Comparison of ENCODE assay signal across 18 mouse cellular contexts in the genomic region with DNA sequence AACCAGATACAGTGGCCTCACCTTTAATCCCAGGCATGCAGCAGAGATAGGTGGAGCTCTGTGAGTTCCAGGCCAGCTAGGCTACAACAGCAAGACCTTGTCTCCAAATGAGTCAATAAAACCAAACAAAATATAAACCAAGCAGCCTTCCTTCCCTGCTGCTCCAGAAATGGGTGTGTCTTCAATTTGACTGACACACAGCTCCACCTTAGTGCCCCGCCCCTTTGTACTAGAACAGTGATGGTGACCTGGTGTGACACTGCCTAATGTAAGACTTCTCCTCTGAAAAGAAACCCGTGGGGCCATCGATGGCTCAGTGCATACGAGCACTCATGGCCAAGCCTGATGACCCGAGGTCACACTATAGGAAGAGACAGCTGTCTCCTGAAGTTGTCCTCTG. TPM values are rescaled to one million over a fixed set of nuclear protein-coding genes. Genes with fewer than 3 reads are reported as not detected.
DNase-seq lines count a peak whose midpoint lies in the region; ATAC-seq and TF ChIP-seq lines count a peak whose summit lies in the region.
"Had no signal": no experiment of that assay in that cellular context is flagged by ENCODE, and none has a peak within 500 bp of the region (broad histone marks: within the 10 kb centered on the region; RNA-seq: fewer than 3 reads in every experiment).

No protein-coding gene starts in this region.

- no peaks in the 10 kb centered on the region for H3K27me3 ChIP-seq in liver, embryonic 12.5 days (replicated peaks)
- no peaks in the 10 kb centered on the region for H3K27me3 ChIP-seq in liver, embryonic 11.5 days (replicated peaks; ENCODE audit: control insufficient read depth, insufficient read depth, low read length)
- H3K27me3 ChIP-seq in MEL (ENCODE audit: control insufficient read depth in 1 of 2, insufficient read depth in 2 of 2, low read length in 2 of 2): no peaks in the 10 kb centered on the region
- H3K27me3 ChIP-seq: embryonic facial prominence, embryonic 12.5 days; forebrain, embryonic 15.5 days; heart, embryonic 13.5 days; hindbrain, embryonic 15.5 days had no signal

- H3K27ac ChIP-seq in liver, embryonic 12.5 days: no peak overlapping the region
- H3K27ac ChIP-seq in liver, embryonic 11.5 days (ENCODE audit: low read depth, low read length): no peak overlapping the region
- H3K27ac ChIP-seq in MEL (ENCODE audit: control insufficient read depth, low read depth, low read length): no peak overlapping the region
- H3K27ac ChIP-seq: embryonic facial prominence, embryonic 12.5 days; forebrain, embryonic 15.5 days; heart, embryonic 13.5 days; hindbrain, embryonic 15.5 days had no signal

- no peak overlapping the region for H3K4me3 ChIP-seq in liver, embryonic 12.5 days
- H3K4me3 ChIP-seq in liver, embryonic 11.5 days (ENCODE audit: low read depth, low read length): no peak overlapping the region
- no peak overlapping the region for H3K4me3 ChIP-seq in MEL (ENCODE audit: control insufficient read depth in 1 of 2, insufficient read depth in 1 of 2, low read depth in 2 of 2, low read length in 2 of 2)
- H3K4me3 ChIP-seq: embryonic facial prominence, embryonic 12.5 days; forebrain, embryonic 15.5 days; heart, embryonic 13.5 days; hindbrain, embryonic 15.5 days had no signal

- no peak for TF ChIP-seq RAD21 in MEL (IDR thresholded peaks at IDR 0.05; ENCODE audit: low read depth, low read length)

- H3K9ac ChIP-seq in liver, embryonic 12.5 days: no peak overlapping the region
- H3K9ac ChIP-seq in liver, embryonic 11.5 days (ENCODE audit: low read depth, low read length): no peak overlapping the region
- no peak overlapping the region for H3K9ac ChIP-seq in MEL (ENCODE audit: control insufficient read depth, low read depth, low read length, poor library complexity, severe bottlenecking)
- H3K9ac ChIP-seq: embryonic facial prominence, embryonic 12.5 days; forebrain, embryonic 15.5 days; heart, embryonic 13.5 days; hindbrain, embryonic 15.5 days had no signal

- no peaks in the 10 kb centered on the region for H3K79me2 ChIP-seq in MEL (ENCODE audit: control insufficient read depth, insufficient read depth, low read length, poor library complexity)

- no peak for TF ChIP-seq POLR2A in MEL (IDR thresholded peaks at IDR 0.05; ENCODE audit: control insufficient read depth in 1 of 2, insufficient read depth in 1 of 2, low read depth in 1 of 2, low read length in 2 of 2, poor library complexity in 1 of 2)

- H3K36me3 ChIP-seq in liver, embryonic 12.5 days: peaks cover 84% of the 10 kb centered on the region
- H3K36me3 ChIP-seq in liver, embryonic 11.5 days (ENCODE audit: control insufficient read depth, insufficient read depth, low read length): peaks cover 16% of the 10 kb centered on the region; the same call in 1 of the 2 replicates
- H3K36me3 ChIP-seq in MEL (ENCODE audit: control insufficient read depth in 1 of 2, insufficient read depth in 2 of 2, low read length in 2 of 2): peaks cover 0 to 12% of the 10 kb centered on the region in 2 experiments; a peak in 2 of 4 replicates
- H3K36me3 ChIP-seq: embryonic facial prominence, embryonic 12.5 days; forebrain, embryonic 15.5 days had no signal

- TF ChIP-seq CTCF in MEL (IDR thresholded peaks at IDR 0.05 in 2 of 3, conservative IDR thresholded peaks at IDR 0.05 in 1 of 3; ENCODE audit: control insufficient read depth in 1 of 3, insufficient read depth in 1 of 3, low read depth in 2 of 3, low read length in 3 of 3, poor library complexity in 1 of 3, severe bottlenecking in 1 of 3): no peak

- H3K4me2 ChIP-seq in liver, embryonic 12.5 days: no peak overlapping the region
- no peak overlapping the region for H3K4me2 ChIP-seq in liver, embryonic 11.5 days
- H3K4me2 ChIP-seq: embryonic facial prominence, embryonic 12.5 days; forebrain, embryonic 15.5 days; heart, embryonic 13.5 days; hindbrain, embryonic 15.5 days had no signal

- no peak for TF ChIP-seq EP300 in MEL (IDR thresholded peaks at IDR 0.05; ENCODE audit: low read depth in 1 of 2, low read length in 2 of 2)

- H3K4me1 ChIP-seq in liver, embryonic 12.5 days: no peaks in the 10 kb centered on the region
- no peaks in the 10 kb centered on the region; the same call in 1 of the 2 replicates for H3K4me1 ChIP-seq in liver, embryonic 11.5 days (replicated peaks; ENCODE audit: control insufficient read depth, insufficient read depth, low read length)
- H3K4me1 ChIP-seq in MEL (ENCODE audit: control insufficient read depth in 1 of 2, insufficient read depth in 2 of 2, low read length in 2 of 2): no peaks in the 10 kb centered on the region
- H3K4me1 ChIP-seq: hindbrain, embryonic 15.5 days had no signal

- H3K9me3 ChIP-seq in liver, embryonic 12.5 days (replicated peaks): no peaks in the 10 kb centered on the region
- no peaks in the 10 kb centered on the region for H3K9me3 ChIP-seq in liver, embryonic 11.5 days (ENCODE audit: control insufficient read depth, low read length)
- no peaks in the 10 kb centered on the region for H3K9me3 ChIP-seq in MEL (replicated peaks; ENCODE audit: insufficient read depth, low read length)
- H3K9me3 ChIP-seq: embryonic facial prominence, embryonic 12.5 days; forebrain, embryonic 15.5 days; heart, embryonic 13.5 days; hindbrain, embryonic 15.5 days had no signal

- 81% methylated on average over 5 of the region's 5 CpGs for whole genome bisulfite sequencing in liver, embryonic 12.5 days (ENCODE audit: insufficient replicate concordance)
- WGBS in liver, embryonic 11.5 days: 82% methylated on average over 5 of the region's 5 CpGs

- DNase-seq in liver, embryonic 11.5 days (ENCODE audit: low spot score): no peak
- DNase-seq in 416B (ENCODE audit: low read depth) (peak; percentile 7), MEL (ENCODE audit: low read depth, low spot score) (peak; percentile 17)
- no peak for DNase-seq in layer of hippocampus, postnatal 14 days (ENCODE audit: low spot score in 2 of 2)
- no peak for DNase-seq in adrenal gland, postnatal 14 days
- DNase-seq: adrenal gland, adult 2 months; adrenal gland, postnatal 36 days; cerebellum, adult 8-10 months; cerebellum, postnatal 14 days; gastrocnemius, postnatal 36 days; heart, adult 11 months; heart, postnatal 36 days had no signal

- peak; percentile 40; the same call in 1 of the 2 replicates for ATAC-seq in liver, embryonic 12.5 days
- no peak for ATAC-seq in liver, embryonic 11.5 days (replicated peaks; ENCODE audit: low FRiP score)
- ATAC-seq in megakaryocyte progenitor cell, adult 5-6 weeks (replicated peaks; ENCODE audit: poor library complexity): peak; percentile 65
- ATAC-seq: forebrain, embryonic 15.5 days had no signal

TF ChIP-seq in MEL, 35 proteins besides CTCF, POLR2A, EP300 and RAD21:
- TF ChIP-seq MEF2A (IDR thresholded peaks at IDR 0.05; ENCODE audit: extremely low read depth, insufficient replicate concordance, low read depth, low read length, poor library complexity, severe bottlenecking) (no peak), E2F4 (IDR thresholded peaks at IDR 0.05; ENCODE audit: borderline replicate concordance, low read depth, low read length) (no peak), HCFC1 (IDR thresholded peaks at IDR 0.05; ENCODE audit: low read depth, low read length) (no peak), POLR2AphosphoS5 (IDR thresholded peaks at IDR 0.05; ENCODE audit: borderline replicate concordance, low read depth, low read length) (no peak), KAT2A (conservative IDR thresholded peaks at IDR 0.05; ENCODE audit: low read depth, low read length) (no peak)

RNA-seq across cellular contexts. Expression of gene Pebp1, which starts 50.9 kb away (rescaled TPM):
- 311 and 318 TPM in 2 replicates for polyA plus RNA-seq in liver, embryonic 12.5 days (2016; fragmentation: Nextera tagmentation; extraction: Ambion mirVana)
- 572 and 580 TPM in 2 replicates for polyA plus RNA-seq in liver, embryonic 11.5 days (2014; fragmentation: Nextera tagmentation; extraction: Ambion mirVana)
- total RNA-seq in MEL (2012; rRNA removed): 558 and 572 TPM in 2 replicates
- polyA plus RNA-seq in MEL (2012; ENCODE audit: insufficient read depth in 1 of 2, insufficient read length in 2 of 2, low read depth in 1 of 2, low replicate concordance in 2 of 2, missing spikeins in 1 of 2): 100 to 1,000 TPM in 1 of 2 experiments, not detected in 1; 568 TPM
- total RNA-seq in megakaryocyte progenitor cell, adult 5-6 weeks (2015): 286 and 347 TPM in 2 replicates
- 131 and 158 TPM in 2 replicates for total RNA-seq in megakaryocyte progenitor cell, adult 5-6 weeks (2017)
- total RNA-seq in layer of hippocampus, postnatal 14 days (2021): 100 to 1,000 TPM; 762 to 788 TPM
- total RNA-seq in adrenal gland, postnatal 14 days (2021): 832 and 835 TPM in 2 replicates

Comparison
In these comparisons a context has a peak if more than half of its experiments do, and no peak if none do; other contexts are left out.
1. DNase-seq: peak in 416B (single experiment) and MEL (single experiment); none in liver, embryonic 11.5 days (single experiment), layer of hippocampus, postnatal 14 days (0 of 2) and adrenal gland, postnatal 14 days (single experiment).